Mouse (Mus musculus) stomach, embryonic 16.5 days (tissue): ENCODE measurements around the gene Hs6st3. TPM values are rescaled to one million over a fixed set of nuclear protein-coding genes. Genes with fewer than 3 reads are reported as not detected.

Experiments
- ATAC-seq: fragments of 200-750 bp; cut with Nextera tagmentation; 2 replicates; pipeline ENCODE4 v1.8.0; 2017; ENCODE audit warnings: moderate number of reproducible peaks, moderate TSS enrichment; ENCODE audit not compliant: insufficient read depth, low FRiP score
- H3K27ac ChIP-seq: fragments of 300-500 bp; sonication (generic); 2 replicates; pipeline ENCODE4 v1.5.1; 2014; ENCODE audit warnings: low read length
- H3K27me3 ChIP-seq: fragments of 300-500 bp; sonication (generic); 2 replicates; pipeline ENCODE4 v1.6.1; 2014; ENCODE audit warnings: low read length, control low read depth, mixed read lengths; ENCODE audit not compliant: control insufficient read depth, insufficient read depth
- H3K36me3 ChIP-seq: fragments of 300-500 bp; sonication (generic); 2 replicates; pipeline ENCODE4 v1.6.1; 2014; ENCODE audit warnings: low read length; ENCODE audit not compliant: control insufficient read depth, insufficient read depth
- H3K4me1 ChIP-seq: fragments of 300-500 bp; sonication (generic); 2 replicates; pipeline ENCODE4 v1.6.1; 2014; ENCODE audit warnings: low read length, control low read depth, mixed read lengths; ENCODE audit not compliant: control insufficient read depth, insufficient read depth
- H3K4me2 ChIP-seq: fragments of 300-500 bp; sonication (generic); 2 replicates; pipeline ENCODE4 v1.6.1; 2014; ENCODE audit warnings: low read depth, low read length, mixed read lengths
- H3K4me3 ChIP-seq: fragments of 300-500 bp; sonication (generic); replicated peaks from 2 replicates; pipeline ENCODE4 v1.5.1; 2014; ENCODE audit warnings: mild to moderate bottlenecking, low read length
- H3K9ac ChIP-seq: fragments of 300-500 bp; sonication (generic); 2 replicates; pipeline ENCODE4 v1.6.1; 2014; ENCODE audit warnings: low read length
- H3K9me3 ChIP-seq: fragments of 300-500 bp; sonication (generic); replicated peaks from 2 replicates; pipeline ENCODE4 v1.6.1; 2016; ENCODE audit warnings: low read length, control low read depth; ENCODE audit not compliant: control insufficient read depth
- WGBS: fragments of 180-500 bp; shearing (Covaris S2); extraction: QIAGEN DNeasy Blood & Tissue Kit; methylation state at CpG from one replicate; pipeline ENCODE4 v1.1.7; 2014; 5-methylcytosine and 5-hydroxymethylcytosine counted together
- polyA plus RNA-seq: library from polyadenylated mRNA; unstranded; fragments of >200 nt; fragmentation: Nextera tagmentation; extraction: Ambion mirVana; gene quantifications from 2 replicates; pipeline ENCODE4 v1.2.1, GENCODE M21; 2015

Gene Hs6st3
- polyA plus RNA-seq, 1 experiment from 2014 or later: not detected

- Histone ChIP-seq H3K4me3 (no peak overlapping the region), H3K27ac (no peak overlapping the region), H3K27me3 (no peaks in the 10 kb centered on the region), H3K4me1 (no peaks in the 10 kb centered on the region), H3K9ac (no peak overlapping the region), H3K9me3 (no peaks in the 10 kb centered on the region), H3K36me3 (no peaks in the 10 kb centered on the region), H3K4me2 (no peak overlapping the region)
- ATAC-seq: no peak
- WGBS: 71% methylated on average over 3 of the region's 3 CpGs
Measured at GRCm38 (mm10) chr14:119367866-119368425, 229.8 kb downstream of the Hs6st3 start.

DNA sequence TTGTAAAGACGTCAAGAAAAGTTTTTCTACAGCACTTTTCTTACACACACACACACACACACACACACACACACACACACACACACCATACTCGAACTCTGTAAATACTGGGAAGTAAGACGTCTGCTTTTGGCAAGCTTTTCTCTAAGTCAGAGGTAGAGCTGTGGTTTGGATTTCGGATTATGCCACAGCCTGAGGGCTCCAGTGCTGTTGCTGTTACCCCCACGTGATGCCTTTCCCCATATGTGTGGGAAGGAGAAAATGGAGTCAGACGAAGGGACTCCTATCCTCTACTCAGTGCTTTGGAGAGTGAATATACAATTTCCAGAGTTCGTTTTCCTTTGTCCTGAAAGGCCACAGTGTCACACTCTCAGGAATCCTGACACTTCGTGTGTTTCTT is 231.1 kb downstream of the Hs6st3 start:
- WGBS: 72% methylated on average over 8 of the region's 8 CpGs
- H3K9me3 ChIP-seq: no peaks in the 10 kb centered on the region
- no peaks in the 10 kb centered on the region for H3K36me3 ChIP-seq
- no peak overlapping the region for H3K9ac ChIP-seq
- no peak overlapping the region for H3K4me3 ChIP-seq
- no peak overlapping the region for H3K4me2 ChIP-seq
- ATAC-seq: no peak
- H3K27me3 ChIP-seq: no peaks in the 10 kb centered on the region
- no peak overlapping the region for H3K27ac ChIP-seq
- no peaks in the 10 kb centered on the region for H3K4me1 ChIP-seq

- WGBS: 85% methylated on average over 7 of the region's 7 CpGs
- no peak overlapping the region for H3K4me3 ChIP-seq
- H3K36me3 ChIP-seq: no peaks in the 10 kb centered on the region
- no peaks in the 10 kb centered on the region for H3K27me3 ChIP-seq
- no peaks in the 10 kb centered on the region for H3K4me1 ChIP-seq
- H3K4me2 ChIP-seq: no peak overlapping the region
- no peaks in the 10 kb centered on the region for H3K9me3 ChIP-seq
- no peak for ATAC-seq
- no peak overlapping the region for H3K9ac ChIP-seq
- no peak overlapping the region for H3K27ac ChIP-seq
Measured at GRCm38 (mm10) chr14:119370013-119370412, 231.9 kb downstream of the Hs6st3 start.

- WGBS: 52% methylated on average over 2 of the region's 2 CpGs
- Histone ChIP-seq H3K4me2 (no peak overlapping the region), H3K9ac (no peak overlapping the region), H3K9me3 (peaks cover 4% of the 10 kb centered on the region; the same call in 1 of the 2 replicates), H3K27me3 (no peaks in the 10 kb centered on the region), H3K36me3 (no peaks in the 10 kb centered on the region), H3K4me1 (no peaks in the 10 kb centered on the region), H3K4me3 (no peak overlapping the region), H3K27ac (no peak overlapping the region)
- ATAC-seq: no peak; the same call in 1 of the 2 replicates
Measured at GRCm38 (mm10) chr14:119379303-119379702, 241.2 kb downstream of the Hs6st3 start.

DNA sequence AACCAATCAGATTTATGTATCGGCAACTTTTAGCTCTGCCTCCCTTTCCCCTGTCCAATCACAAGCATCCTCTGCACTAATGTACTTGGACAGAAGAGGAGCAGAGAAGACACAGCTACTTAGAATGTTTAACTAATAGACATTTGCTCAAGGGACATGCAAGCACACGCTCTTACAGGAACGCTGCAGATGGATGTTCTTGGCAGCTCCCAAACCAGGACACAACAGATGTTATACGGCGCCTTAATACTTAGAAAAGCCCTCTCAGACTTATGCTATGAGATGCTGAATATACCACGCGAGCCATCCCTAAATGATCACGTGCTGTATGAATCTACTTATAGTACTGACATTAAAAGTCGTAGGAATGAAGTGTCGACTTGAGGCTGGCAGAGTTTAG is 263.5 kb downstream of the Hs6st3 start:
- Histone ChIP-seq H3K36me3 (no peaks in the 10 kb centered on the region), H3K4me3 (no peak overlapping the region), H3K9me3 (no peaks in the 10 kb centered on the region), H3K9ac (no peak overlapping the region), H3K4me1 (no peaks in the 10 kb centered on the region), H3K27me3 (no peaks in the 10 kb centered on the region), H3K27ac (no peak overlapping the region), H3K4me2 (no peak overlapping the region)
- no peak for ATAC-seq
- 83% methylated on average over 10 of the region's 10 CpGs for WGBS

DNA sequence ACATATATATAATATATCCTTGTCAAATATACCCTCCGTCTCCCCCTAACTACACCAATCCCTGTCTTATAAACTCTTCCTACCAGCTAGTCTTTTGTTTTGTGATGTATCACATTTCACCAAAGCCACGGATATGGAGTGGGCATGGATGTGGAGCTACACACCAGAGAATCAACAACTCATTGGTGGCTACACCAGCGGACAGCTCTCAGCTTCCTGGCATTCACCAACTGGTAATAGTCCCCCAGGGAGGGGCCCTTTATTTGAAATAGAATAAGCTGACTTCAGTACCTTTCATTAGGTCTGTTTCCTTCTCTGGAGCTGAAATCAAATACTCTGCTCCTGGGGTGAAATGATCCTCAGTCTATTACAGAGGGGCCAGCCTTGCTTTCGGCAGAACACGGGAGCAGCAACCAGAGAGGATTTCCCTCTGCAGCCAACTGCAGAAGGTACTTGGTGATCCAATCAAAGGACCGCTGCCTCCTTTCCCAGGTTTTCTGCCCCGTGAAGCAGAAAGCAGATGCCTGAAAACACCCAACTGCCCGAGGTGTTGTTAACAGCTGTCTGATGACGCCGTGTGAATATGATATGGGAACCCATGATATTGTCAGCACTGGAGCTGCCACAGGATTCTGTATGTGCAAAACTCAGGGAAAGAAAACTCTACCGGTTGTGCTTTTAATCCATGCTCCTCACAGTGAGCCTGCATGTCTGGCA is 271.4 kb downstream of the Hs6st3 start:
- Histone ChIP-seq H3K27me3 (no peaks in the 10 kb centered on the region), H3K36me3 (no peaks in the 10 kb centered on the region), H3K9me3 (no peaks in the 10 kb centered on the region), H3K4me1 (no peaks in the 10 kb centered on the region), H3K27ac (no peak overlapping the region), H3K9ac (no peak overlapping the region), H3K4me3 (no peak overlapping the region), H3K4me2 (no peak overlapping the region)
- ATAC-seq: no peak
- WGBS: 74% methylated on average over 11 of the region's 11 CpGs

GRCm38 (mm10) chr14:119422894-119423293 is 284.8 kb downstream of the Hs6st3 start:
- WGBS: 89% methylated on average over 5 of the region's 5 CpGs
- no peak for ATAC-seq

DNA sequence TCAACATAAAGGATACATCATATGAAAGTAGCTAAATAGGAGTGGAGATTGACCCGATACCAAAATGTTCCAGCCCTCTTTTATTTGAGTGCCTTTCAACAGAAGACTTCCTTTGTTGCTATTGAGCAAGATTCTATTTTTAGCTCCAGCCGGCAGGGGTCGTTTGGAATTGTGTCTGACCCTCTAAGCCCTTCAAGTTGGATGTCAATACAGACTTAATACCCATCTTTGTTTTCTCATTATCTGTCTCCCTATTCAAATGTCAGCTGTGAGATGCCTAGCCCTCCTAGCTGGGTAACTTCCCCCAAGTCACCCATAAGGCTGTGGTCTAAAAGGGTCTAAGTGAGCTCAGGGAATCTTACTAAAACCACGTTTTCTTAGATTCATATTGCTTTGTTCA is 312.3 kb downstream of the Hs6st3 start:
- H3K36me3 ChIP-seq: no peaks in the 10 kb centered on the region
- no peak for ATAC-seq
- no peaks in the 10 kb centered on the region for H3K9me3 ChIP-seq
- H3K4me2 ChIP-seq: no peak overlapping the region
- no peak overlapping the region for H3K4me3 ChIP-seq
- no peak overlapping the region for H3K27ac ChIP-seq
- no peaks in the 10 kb centered on the region for H3K27me3 ChIP-seq
- 31% methylated on average over 4 of the region's 4 CpGs for WGBS
- no peak overlapping the region for H3K9ac ChIP-seq
- H3K4me1 ChIP-seq: no peaks in the 10 kb centered on the region

More at GRCm38 (mm10) chr14:119422894-119423293, 284.8 kb downstream of the Hs6st3 start:
- no peaks in the 10 kb centered on the region for H3K27me3 ChIP-seq
- H3K27ac ChIP-seq: no peak overlapping the region
- H3K9me3 ChIP-seq: no peaks in the 10 kb centered on the region
- H3K4me1 ChIP-seq: no peaks in the 10 kb centered on the region
- no peak overlapping the region for H3K9ac ChIP-seq
- H3K36me3 ChIP-seq: no peaks in the 10 kb centered on the region
- H3K4me3 ChIP-seq: no peak overlapping the region
- no peak overlapping the region for H3K4me2 ChIP-seq

- H3K9me3 ChIP-seq: no peaks in the 10 kb centered on the region
- no peak overlapping the region for H3K27ac ChIP-seq
- no peaks in the 10 kb centered on the region for H3K27me3 ChIP-seq
- H3K9ac ChIP-seq: no peak overlapping the region
- H3K4me3 ChIP-seq: no peak overlapping the region
- no peaks in the 10 kb centered on the region for H3K4me1 ChIP-seq
- no peak for ATAC-seq
- H3K4me2 ChIP-seq: no peak overlapping the region
- no peaks in the 10 kb centered on the region for H3K36me3 ChIP-seq
Measured at GRCm38 (mm10) chr14:119451594-119451993, 313.5 kb downstream of the Hs6st3 start.
